Mouse (Mus musculus): ENCODE results near the gene Nudt4. TPM values are rescaled to one million over a fixed set of nuclear protein-coding genes. Genes with fewer than 3 reads are reported as not detected.

Gene Nudt4
- total and polyA plus RNA-seq, 3 experiments, result 23.7 to 67.4 (median 39.2) TPM

- dilution Hi-C loops (cut with MboI; ENCODE audit: extremely low pct_ligation_motif_present, extremely low pct_unique_long_range_greater_than_20kb, low sequenced_read_pairs), result no loop called here
- H3K79me2 ChIP-seq (replicated peaks; ENCODE audit: control insufficient read depth, extremely low read depth, insufficient read depth, poor library complexity, severe bottlenecking), result peaks cover 17% of the 10 kb centered on the region
- H3K27me3 ChIP-seq (replicated peaks), result no peaks in the 10 kb centered on the region
- H3K36me3 ChIP-seq (replicated peaks in 1 of 2; ENCODE audit: control insufficient read depth in 1 of 2, insufficient read depth in 1 of 2, low read length in 1 of 2), result no peaks in the 10 kb centered on the region
- no peak overlapping the region for H3K9ac ChIP-seq (ENCODE audit: insufficient read depth, low read depth)
- TF ChIP-seq HCFC1 (IDR thresholded peaks at IDR 0.05; ENCODE audit: low read depth, low read length) (no peak), JUND (conservative IDR thresholded peaks at IDR 0.05; ENCODE audit: low read depth, low read length) (no peak), BHLHE40 (IDR thresholded peaks at IDR 0.05; ENCODE audit: low read depth, low read length) (no peak), ZMIZ1 (IDR thresholded peaks at IDR 0.05; ENCODE audit: low read depth, low read length) (no peak), POLR2A (IDR thresholded peaks at IDR 0.05; ENCODE audit: low read depth, low read length) (no peak), CHD1 (IDR thresholded peaks at IDR 0.05; ENCODE audit: low read depth, low read length) (no peak), NRF1 (IDR thresholded peaks at IDR 0.05; ENCODE audit: low read depth, low read length) (no peak), KAT2A (IDR thresholded peaks at IDR 0.05; ENCODE audit: insufficient replicate concordance, low read length) (no peak), RCOR1 (conservative IDR thresholded peaks at IDR 0.05; ENCODE audit: low read depth, low read length) (no peak), E2F4 (IDR thresholded peaks at IDR 0.05; ENCODE audit: insufficient replicate concordance, low read depth, low read length) (no peak), ELF1 (IDR thresholded peaks at IDR 0.05; ENCODE audit: low read depth, low read length) (no peak), MAX (IDR thresholded peaks at IDR 0.05; ENCODE audit: low read length) (no peak), IRF4 (IDR thresholded peaks at IDR 0.05; ENCODE audit: low read depth, low read length) (no peak), ZC3H11A (IDR thresholded peaks at IDR 0.05; ENCODE audit: low read depth, low read length) (no peak), UBTF (IDR thresholded peaks at IDR 0.05; ENCODE audit: low read depth, low read length) (no peak), CTCF (conservative IDR thresholded peaks at IDR 0.05 in 1 of 2, IDR thresholded peaks at IDR 0.05 in 1 of 2; ENCODE audit: low read depth in 2 of 2, low read length in 2 of 2) (no peak), SMC3 (IDR thresholded peaks at IDR 0.05; ENCODE audit: low read depth, low read length) (no peak), TCF12 (IDR thresholded peaks at IDR 0.05; ENCODE audit: low read depth, low read length) (no peak), NELFE (IDR thresholded peaks at IDR 0.05; ENCODE audit: low read depth, low read length) (no peak), MYC (IDR thresholded peaks at IDR 0.05; ENCODE audit: low read depth, low read length) (no peak)
- H3K4me2 ChIP-seq (ENCODE audit: insufficient read depth, low read depth, poor library complexity, severe bottlenecking), result no peak overlapping the region
- peaks cover 3 to 15% of the 10 kb centered on the region in 2 experiments; a peak in 3 of 4 replicates for H3K4me1 ChIP-seq (ENCODE audit: control insufficient read depth in 1 of 2, insufficient read depth in 2 of 2)
- H3K4me3 ChIP-seq (replicated peaks in 1 of 3; ENCODE audit: low read depth in 2 of 3, low read length in 2 of 3, poor library complexity in 1 of 3), result no peak overlapping the region
- in situ Hi-C loops (cut with MboI; ENCODE audit: low pct_ligation_motif_present, low pct_unique_long_range_greater_than_20kb, low sequenced_read_pairs), result loop anchor here (25.0 kb wide), 1 partner anchor 471 kb away; no protein-coding TSS in a partner anchor
- no peak for DNase-seq (ENCODE audit: extremely low read depth)
- H3K27ac ChIP-seq (ENCODE audit: insufficient read depth, low read depth), result no peak overlapping the region
- H3K9me3 ChIP-seq (replicated peaks; ENCODE audit: low read length), result no peaks in the 10 kb centered on the region
These were observed 2.8 kb upstream of the Nudt4 start for GRCm38 (mm10) chr10:95566786-95567185.

GRCm38 (mm10) chr10:95565156-95565854, 1.4 kb upstream of the Nudt4 start:
- Histone ChIP-seq H3K4me3 (replicated peaks in 1 of 3; ENCODE audit: low read depth in 2 of 3, low read length in 2 of 3, poor library complexity in 1 of 3) (no peak overlapping the region), H3K27me3 (replicated peaks) (no peaks in the 10 kb centered on the region), H3K4me1 (ENCODE audit: control insufficient read depth in 1 of 2, insufficient read depth in 2 of 2) (peaks cover 7 to 25% of the 10 kb centered on the region in 2 experiments; a peak in 3 of 4 replicates), H3K36me3 (replicated peaks in 1 of 2; ENCODE audit: control insufficient read depth in 1 of 2, insufficient read depth in 1 of 2, low read length in 1 of 2) (no peaks in the 10 kb centered on the region), H3K27ac (ENCODE audit: insufficient read depth, low read depth) (no peak overlapping the region), H3K9me3 (replicated peaks; ENCODE audit: low read length) (no peaks in the 10 kb centered on the region), H3K79me2 (replicated peaks; ENCODE audit: control insufficient read depth, extremely low read depth, insufficient read depth, poor library complexity, severe bottlenecking) (peaks cover 28% of the 10 kb centered on the region), H3K9ac (ENCODE audit: insufficient read depth, low read depth) (peak overlapping the region; percentile 44; the same call in 1 of the 2 replicates), H3K4me2 (ENCODE audit: insufficient read depth, low read depth, poor library complexity, severe bottlenecking) (peak overlapping the region; percentile 57)
- in situ Hi-C loops (cut with MboI; ENCODE audit: low pct_ligation_motif_present, low pct_unique_long_range_greater_than_20kb, low sequenced_read_pairs) (loop anchor here (25.0 kb wide), 1 partner anchor 472 kb away; no protein-coding TSS in a partner anchor), dilution Hi-C loops (cut with MboI; ENCODE audit: extremely low pct_ligation_motif_present, extremely low pct_unique_long_range_greater_than_20kb, low sequenced_read_pairs) (no loop called here)
- DNase-seq (ENCODE audit: extremely low read depth), result peak; percentile 81
- no peak for TF ChIP-seq PAX5 (IDR thresholded peaks at IDR 0.05; ENCODE audit: low read length)
- TF ChIP-seq MXI1 (IDR thresholded peaks at IDR 0.05; ENCODE audit: low read depth, low read length), result peak; percentile 71; the same call in 1 of the 2 replicates
- TF ChIP-seq HCFC1 (IDR thresholded peaks at IDR 0.05; ENCODE audit: low read depth, low read length), result no peak; the same call in 1 of the 2 replicates
- peak; percentile 61; the same call in 1 of the 2 replicates for TF ChIP-seq MAZ (IDR thresholded peaks at IDR 0.05; ENCODE audit: low read depth, low read length)
- TF ChIP-seq BHLHE40 (IDR thresholded peaks at IDR 0.05; ENCODE audit: low read depth, low read length), result peak; percentile 29; the same call in 1 of the 2 replicates
- no peak for TF ChIP-seq E2F4 (IDR thresholded peaks at IDR 0.05; ENCODE audit: insufficient replicate concordance, low read depth, low read length)
- peak; percentile 30 for TF ChIP-seq IRF4 (IDR thresholded peaks at IDR 0.05; ENCODE audit: low read depth, low read length)
- TF ChIP-seq TBP (conservative IDR thresholded peaks at IDR 0.05; ENCODE audit: low read depth, low read length), result 0 out of 2 replicates have a peak, but pooled peaks have one; percentile 32
- TF ChIP-seq RAD21 (IDR thresholded peaks at IDR 0.05; ENCODE audit: low read depth, low read length), result no peak
- no peak for TF ChIP-seq POLR2AphosphoS2 (IDR thresholded peaks at IDR 0.05; ENCODE audit: low read depth, low read length)
- peak; percentile 89 for TF ChIP-seq MYC (IDR thresholded peaks at IDR 0.05; ENCODE audit: low read depth, low read length)
- TF ChIP-seq CTCF (conservative IDR thresholded peaks at IDR 0.05 in 1 of 2, IDR thresholded peaks at IDR 0.05 in 1 of 2; ENCODE audit: low read depth in 2 of 2, low read length in 2 of 2), result no peak
- 0 out of 2 replicates have a peak, but pooled peaks have one; percentile 45 for TF ChIP-seq EP300 (IDR thresholded peaks at IDR 0.05; ENCODE audit: low read length)
- peak; percentile 27; the same call in 1 of the 2 replicates for TF ChIP-seq TCF12 (IDR thresholded peaks at IDR 0.05; ENCODE audit: low read depth, low read length)
- no peak for TF ChIP-seq CHD1 (IDR thresholded peaks at IDR 0.05; ENCODE audit: low read depth, low read length)
- peak; percentile 55 for TF ChIP-seq POLR2A (IDR thresholded peaks at IDR 0.05; ENCODE audit: low read depth, low read length)
- TF ChIP-seq USF1 (IDR thresholded peaks at IDR 0.05; ENCODE audit: low read depth, low read length), result no peak
- no peak for TF ChIP-seq NRF1 (IDR thresholded peaks at IDR 0.05; ENCODE audit: low read depth, low read length)
- peak; percentile 65 for TF ChIP-seq MAX (IDR thresholded peaks at IDR 0.05; ENCODE audit: low read length)
- TF ChIP-seq ELF1 (IDR thresholded peaks at IDR 0.05; ENCODE audit: low read depth, low read length), result peak; percentile 44; the same call in 1 of the 2 replicates
